Mouse (Mus musculus): ENCODE measurements around the gene Kif12.

Kif12 gene

GRCm38 (mm10) chr4:63171969-63172685 lies at the start of gene Kif12:
TSS of gene Kif12 (minus strand) at chr4:63172131.
- DNase-seq (ENCODE audit: low spot score in 2 of 2), result no peak

GRCm38 (mm10) chr4:63221096-63221958 lies 49.4 kb upstream of the Kif12 start:
- no peak for DNase-seq (ENCODE audit: low spot score in 2 of 2)

GRCm38 (mm10) chr4:63219635-63220034 lies 47.7 kb upstream of the Kif12 start:
- DNase-seq (ENCODE audit: low spot score in 2 of 2), result no peak

GRCm38 (mm10) chr4:63219059-63219458 lies 47.1 kb upstream of the Kif12 start:
- DNase-seq (ENCODE audit: low spot score in 2 of 2), result no peak

- DNase-seq (ENCODE audit: low spot score in 2 of 2), result no peak
Measured at GRCm38 (mm10) chr4:63217513-63217912, 45.6 kb upstream of the Kif12 start.

- DNase-seq (ENCODE audit: low spot score in 2 of 2), result no peak
Measured at GRCm38 (mm10) chr4:63216566-63216965, 44.6 kb upstream of the Kif12 start.

GRCm38 (mm10) chr4:63215993-63216531 lies 44.1 kb upstream of the Kif12 start:
- no peak for DNase-seq (ENCODE audit: low spot score in 2 of 2)

GRCm38 (mm10) chr4:63215185-63215992 lies 43.5 kb upstream of the Kif12 start:
- peak in 1 of 2 experiments; percentile 66 for DNase-seq (ENCODE audit: low spot score in 2 of 2)

GRCm38 (mm10) chr4:63213907-63214621 lies 42.1 kb upstream of the Kif12 start, which contains the start of gene Col27a1:
TSS of gene Col27a1 (plus strand) at chr4:63214004.
- DNase-seq (ENCODE audit: low spot score in 2 of 2), result no peak

GRCm38 (mm10) chr4:63205583-63205982 lies 33.7 kb upstream of the Kif12 start:
- no peak for DNase-seq (ENCODE audit: low spot score in 2 of 2)

GRCm38 (mm10) chr4:63203874-63204273 lies 31.9 kb upstream of the Kif12 start:
- no peak for DNase-seq (ENCODE audit: low spot score in 2 of 2)

- DNase-seq (ENCODE audit: low spot score in 2 of 2), result no peak
Measured at GRCm38 (mm10) chr4:63199366-63199765, 27.4 kb upstream of the Kif12 start.

- no peak for DNase-seq (ENCODE audit: low spot score in 2 of 2)
Measured at GRCm38 (mm10) chr4:63194366-63194765, 22.4 kb upstream of the Kif12 start.

- no peak for DNase-seq (ENCODE audit: low spot score in 2 of 2)
Measured at GRCm38 (mm10) chr4:63191641-63192040, 19.7 kb upstream of the Kif12 start.

- DNase-seq (ENCODE audit: low spot score in 2 of 2), result no peak
Measured at GRCm38 (mm10) chr4:63186281-63186870, 14.4 kb upstream of the Kif12 start.

- peak; percentile 52 to 57 for DNase-seq (ENCODE audit: low spot score in 2 of 2)
Measured at GRCm38 (mm10) chr4:63181556-63181955, 9.6 kb upstream of the Kif12 start.

- DNase-seq (ENCODE audit: low spot score in 2 of 2), result no peak
Measured at GRCm38 (mm10) chr4:63171122-63171521, 809 bp downstream of the Kif12 start.

GRCm38 (mm10) chr4:63170061-63170460 lies 1.9 kb downstream of the Kif12 start:
- no peak for DNase-seq (ENCODE audit: low spot score in 2 of 2)

- DNase-seq (ENCODE audit: low spot score in 2 of 2), result no peak
Measured at GRCm38 (mm10) chr4:63166323-63166722, 5.6 kb downstream of the Kif12 start.

- no peak for DNase-seq (ENCODE audit: low spot score in 2 of 2)
Measured at GRCm38 (mm10) chr4:63165636-63166035, 6.3 kb downstream of the Kif12 start.
